Mouse (Mus musculus) effector memory CD4-positive, alpha-beta T cell, adult 5 months (primary cell): ENCODE data around the gene Tial1. TPM values are rescaled to one million over a fixed set of nuclear protein-coding genes. Genes with fewer than 3 reads are reported as not detected.

Experiments used
- polyA plus RNA-seq: library from polyadenylated mRNA; unstranded; fragments of 100-300 nt; shearing (Covaris generic); gene quantifications from one replicate; pipeline ENCODE4 v1.2.1, GENCODE M21; 2017

Gene Tial1
- 43.2 TPM for polyA plus RNA-seq

DNA sequence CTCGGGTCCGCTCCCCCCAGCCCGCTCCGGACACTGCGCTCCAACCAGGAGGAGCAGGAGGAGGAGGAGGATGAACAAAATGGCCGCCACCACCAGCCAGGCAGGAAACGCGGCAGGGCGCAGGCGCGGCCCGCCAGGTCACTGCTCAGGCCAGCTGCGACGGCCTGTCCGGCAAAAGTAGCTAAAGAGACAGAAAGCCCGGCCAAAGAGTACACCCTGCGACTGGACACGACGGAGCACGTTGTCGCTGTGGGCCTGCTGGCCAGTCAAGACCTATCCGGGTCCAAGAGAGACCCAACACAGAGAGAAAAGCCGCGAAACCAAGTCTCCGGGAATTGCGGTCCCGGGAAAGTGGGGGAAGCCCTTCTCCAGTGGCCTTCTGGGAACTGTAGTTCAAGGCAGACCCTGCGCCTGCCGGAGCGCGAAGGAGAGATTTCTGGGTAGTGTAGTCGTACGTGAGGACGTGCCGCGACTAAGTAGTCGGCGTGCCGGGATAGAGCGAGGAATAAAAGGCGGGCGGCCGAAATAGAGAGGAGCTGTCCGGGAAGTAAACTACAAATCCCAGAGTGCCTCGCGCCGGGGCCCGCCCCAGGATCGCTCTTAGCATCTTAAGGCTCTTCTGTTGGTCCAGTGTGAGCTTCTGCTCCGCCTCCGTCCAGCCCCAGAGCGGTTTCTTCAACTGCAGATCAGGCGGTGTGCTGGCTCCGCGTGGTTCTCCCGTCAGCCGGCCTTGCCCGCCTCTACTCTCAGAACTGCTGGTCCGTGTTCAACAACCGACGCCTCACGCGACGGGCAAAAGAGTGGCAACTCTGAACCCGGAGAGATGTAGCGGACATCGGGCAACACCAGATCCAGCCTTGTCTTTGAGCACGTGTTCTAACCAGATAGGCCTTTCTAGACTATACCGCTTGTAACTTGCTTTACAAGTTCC is at the start of gene Tial1:
TSS of gene Tial1 (minus strand) at position 433 of the 931 bp plus-strand sequence.

DNA sequence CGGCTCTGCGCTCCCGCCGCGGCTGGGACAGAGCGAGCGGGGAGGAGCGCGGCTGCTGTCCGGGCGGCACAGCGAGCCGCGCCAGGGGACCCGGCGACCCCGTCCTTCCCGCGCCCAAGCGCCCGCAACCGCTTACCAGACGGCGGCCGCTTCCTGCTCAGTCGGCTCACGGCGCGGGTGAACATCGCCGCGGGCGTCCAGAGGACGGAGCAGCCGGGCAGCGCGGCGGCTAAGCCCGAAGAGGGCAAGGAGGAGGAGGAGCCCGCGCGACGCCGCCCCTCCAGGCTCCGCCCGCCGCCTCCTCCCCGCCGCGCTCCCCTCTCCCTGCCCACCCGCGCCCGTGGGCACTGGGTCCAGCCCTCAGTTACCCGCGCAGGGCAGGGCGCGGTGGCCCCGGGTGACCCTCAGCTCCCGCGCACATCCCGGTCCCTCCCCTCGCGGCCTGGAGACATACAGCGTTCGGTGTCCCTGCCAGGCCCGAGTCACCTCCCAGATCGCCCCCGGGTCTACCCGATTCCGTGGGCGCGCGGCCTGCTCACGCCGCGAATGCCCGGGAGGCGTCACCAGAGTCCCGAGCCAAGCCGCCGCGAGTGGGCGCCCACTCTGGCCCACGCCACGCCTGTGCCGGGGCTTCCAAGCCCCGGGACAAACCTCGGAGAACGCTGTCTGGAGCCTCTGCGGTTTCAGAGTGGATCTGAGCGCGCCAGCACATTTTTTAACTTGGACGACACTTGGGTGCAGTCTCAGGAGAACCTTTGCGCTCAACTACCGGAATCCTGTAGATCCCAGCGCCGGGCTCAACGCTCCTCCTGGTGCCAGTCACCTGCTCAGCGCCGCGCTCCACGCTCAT is 43.4 kb downstream of the Tial1 start, which contains the start of gene Rgs10:
TSS of gene Rgs10 (minus strand) at position 829 of the 850 bp plus-strand sequence.

Other genes with a start within 250 kb of the Tial1 start
- 17.4 TPM for gene Armc5, start 224.4 kb downstream of the Tial1 start, polyA plus RNA-seq
- gene 9130023H24Rik, start 223.7 kb downstream of the Tial1 start, polyA plus RNA-seq: 0.71 TPM
- gene Tgfb1i1, start 214.9 kb downstream of the Tial1 start, polyA plus RNA-seq: 0.59 TPM
- gene Slc5a2, start 196.1 kb downstream of the Tial1 start, polyA plus RNA-seq: 0.44 TPM
- 23.6 TPM for gene BC017158, start 163.5 kb downstream of the Tial1 start, polyA plus RNA-seq
- 156 TPM for gene Rgs10, start 43.0 kb downstream of the Tial1 start, polyA plus RNA-seq
- 31.0 TPM for gene Bag3, start 61.9 kb upstream of the Tial1 start, polyA plus RNA-seq
- 19.4 TPM for gene Inpp5f, start 149.6 kb upstream of the Tial1 start, polyA plus RNA-seq